Mouse (Mus musculus) hindbrain, postnatal 0 days (tissue): ENCODE measurements at regions not wholly inside any gene's neighbourhood (a gene's known extent, or its start where the extent isn't known, plus 50 kb on each side); places are given as distances from the start of the nearest gene placed in this dataset.

ENCODE experiments used
- ATAC-seq: fragments of 200-750 bp; cut with Nextera tagmentation; 2 replicates; pipeline ENCODE4 v1.8.0; 2017; ENCODE audit warnings: mild to moderate bottlenecking, moderate TSS enrichment, moderate library complexity
- DNase-seq: peaks from one replicate; pipeline ENCODE4 v3.0.0-alpha.2; 2015; ENCODE audit warnings: low spot score
- H3K27ac ChIP-seq: fragments of 300-500 bp; sonication (generic); 2 replicates; pipeline ENCODE4 v1.5.1; 2014; ENCODE audit warnings: mild to moderate bottlenecking
- H3K27me3 ChIP-seq: fragments of 300-500 bp; sonication (generic); 2 replicates; pipeline ENCODE4 v1.6.1; 2014; ENCODE audit warnings: low read length, mixed read lengths; ENCODE audit not compliant: insufficient read depth
- H3K36me3 ChIP-seq: fragments of 300-500 bp; sonication (generic); 2 replicates; pipeline ENCODE4 v1.6.1; 2014; ENCODE audit warnings: low read length, mixed read lengths; ENCODE audit not compliant: insufficient read depth
- H3K4me1 ChIP-seq: fragments of 300-500 bp; sonication (generic); 2 replicates; pipeline ENCODE4 v1.6.1; 2014; ENCODE audit warnings: antibody characterized with exemption, low read length, mixed read lengths; ENCODE audit not compliant: insufficient read depth
- H3K4me2 ChIP-seq: fragments of 300-500 bp; sonication (generic); 2 replicates; pipeline ENCODE4 v1.6.1; 2014; ENCODE audit warnings: low read depth, mild to moderate bottlenecking, low read length, moderate library complexity, mixed read lengths
- H3K4me3 ChIP-seq: fragments of 300-500 bp; sonication (generic); 2 replicates; pipeline ENCODE4 v1.5.1; 2014; ENCODE audit warnings: low read length
- H3K9ac ChIP-seq: fragments of 300-500 bp; sonication (generic); replicated peaks from 2 replicates; pipeline ENCODE4 v1.6.1; 2014; ENCODE audit warnings: mild to moderate bottlenecking, low read length, moderate library complexity, mixed read lengths
- H3K9me3 ChIP-seq: fragments of 300-500 bp; sonication (generic); 2 replicates; pipeline ENCODE4 v1.6.1; 2016; ENCODE audit warnings: low read length, mixed read lengths
- CTCF ChIP-seq: IDR thresholded peaks from 2 replicates; pipeline ENCODE4 v1.5.1; 2016; ENCODE audit warnings: antibody characterized with exemption, control low read depth, low read depth
- WGBS: fragments of 180-500 bp; shearing (Covaris S2); extraction: QIAGEN DNeasy Blood & Tissue Kit; methylation state at CpG from one replicate; pipeline ENCODE4 v1.1.7; 2014; 5-methylcytosine and 5-hydroxymethylcytosine counted together

GRCm38 (mm10) chr12:58901931-58902330, 109.9 kb downstream of the Sec23a start:
- no peaks in the 10 kb centered on the region for H3K9me3 ChIP-seq
- no peaks in the 10 kb centered on the region for H3K4me1 ChIP-seq
- no peak for ATAC-seq
- no peaks in the 10 kb centered on the region for H3K27me3 ChIP-seq
- no peak overlapping the region for H3K27ac ChIP-seq
- no peak for TF ChIP-seq CTCF
- no peaks in the 10 kb centered on the region for H3K36me3 ChIP-seq
- H3K4me2 ChIP-seq: no peak overlapping the region
- DNase-seq: no peak
- no peak overlapping the region for H3K9ac ChIP-seq
- WGBS: 71% methylated on average over 3 of the region's 3 CpGs
- H3K4me3 ChIP-seq: no peak overlapping the region

- no peak overlapping the region for H3K4me2 ChIP-seq
- no peak overlapping the region for H3K9ac ChIP-seq
- H3K4me1 ChIP-seq: no peaks in the 10 kb centered on the region
- no peak overlapping the region for H3K4me3 ChIP-seq
- 82% methylated on average over 2 of the region's 2 CpGs for WGBS
- DNase-seq (no peak), ATAC-seq (no peak)
- H3K27me3 ChIP-seq: no peaks in the 10 kb centered on the region
- H3K36me3 ChIP-seq: no peaks in the 10 kb centered on the region
- no peaks in the 10 kb centered on the region for H3K9me3 ChIP-seq
- no peak for TF ChIP-seq CTCF
- H3K27ac ChIP-seq: no peak overlapping the region
Observed at GRCm38 (mm10) chr12:58875808-58876207, 136.0 kb downstream of the Sec23a start.

GRCm38 (mm10) chr12:58872465-58872864, 139.4 kb downstream of the Sec23a start:
- Histone ChIP-seq H3K4me2 (no peak overlapping the region), H3K36me3 (no peaks in the 10 kb centered on the region), H3K9me3 (no peaks in the 10 kb centered on the region), H3K27me3 (no peaks in the 10 kb centered on the region), H3K9ac (no peak overlapping the region), H3K27ac (no peak overlapping the region), H3K4me1 (no peaks in the 10 kb centered on the region), H3K4me3 (no peak overlapping the region)
- ATAC-seq (no peak), DNase-seq (peak; percentile 3)
- no peak for TF ChIP-seq CTCF

GRCm38 (mm10) chr12:58856498-58856897, 155.3 kb downstream of the Sec23a start:
- Histone ChIP-seq H3K9ac (no peak overlapping the region), H3K9me3 (no peaks in the 10 kb centered on the region), H3K36me3 (no peaks in the 10 kb centered on the region), H3K27me3 (no peaks in the 10 kb centered on the region), H3K4me1 (no peaks in the 10 kb centered on the region), H3K4me2 (no peak overlapping the region), H3K27ac (no peak overlapping the region), H3K4me3 (no peak overlapping the region)
- WGBS: 68% methylated on average over 2 of the region's 2 CpGs
- no peak for ATAC-seq
- DNase-seq: no peak
- TF ChIP-seq CTCF: no peak

- WGBS: 56% methylated on average over 6 of the region's 6 CpGs
- no peak for TF ChIP-seq CTCF
- ATAC-seq (no peak), DNase-seq (peak; percentile 20)
- H3K36me3 ChIP-seq: no peaks in the 10 kb centered on the region
- no peak overlapping the region for H3K4me3 ChIP-seq
- H3K9me3 ChIP-seq: no peaks in the 10 kb centered on the region
- H3K9ac ChIP-seq: no peak overlapping the region
- H3K4me2 ChIP-seq: no peak overlapping the region
- no peak overlapping the region for H3K27ac ChIP-seq
- no peaks in the 10 kb centered on the region for H3K27me3 ChIP-seq
- H3K4me1 ChIP-seq: no peaks in the 10 kb centered on the region
Observed at GRCm38 (mm10) chr12:58851677-58852385, 160.0 kb downstream of the Sec23a start.

- Histone ChIP-seq H3K9ac (no peak overlapping the region), H3K27me3 (no peaks in the 10 kb centered on the region), H3K9me3 (no peaks in the 10 kb centered on the region), H3K4me1 (no peaks in the 10 kb centered on the region), H3K4me3 (no peak overlapping the region), H3K4me2 (no peak overlapping the region), H3K27ac (no peak overlapping the region), H3K36me3 (no peaks in the 10 kb centered on the region)
- no peak for ATAC-seq
- WGBS: 62% methylated on average over 1 of the region's 1 CpGs
- no peak for TF ChIP-seq CTCF
- DNase-seq: no peak
Observed at GRCm38 (mm10) chr12:58829656-58830055, 182.2 kb downstream of the Sec23a start.

DNA sequence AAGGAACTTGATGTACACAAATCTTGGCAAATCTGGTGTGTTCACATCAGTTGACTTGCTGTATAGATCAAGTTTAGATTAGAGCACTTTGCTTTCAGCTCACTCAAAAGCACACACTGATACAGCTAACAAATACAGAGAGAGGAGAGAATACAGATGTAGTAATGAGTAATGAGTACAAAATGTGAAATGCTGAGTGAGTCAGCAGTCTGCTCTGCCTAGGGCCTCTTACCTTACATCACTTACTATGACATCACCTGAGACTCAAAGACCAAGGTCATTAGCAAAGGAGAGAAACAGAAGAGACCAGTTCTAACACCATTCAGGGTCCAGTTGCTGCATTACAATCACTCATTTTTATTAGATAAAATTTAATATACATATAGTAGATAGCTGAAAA, 184.0 kb downstream of the Sec23a start:
- Histone ChIP-seq H3K4me1 (no peaks in the 10 kb centered on the region), H3K9ac (no peak overlapping the region), H3K36me3 (no peaks in the 10 kb centered on the region), H3K27ac (no peak overlapping the region), H3K27me3 (no peaks in the 10 kb centered on the region), H3K4me3 (no peak overlapping the region), H3K9me3 (no peaks in the 10 kb centered on the region), H3K4me2 (no peak overlapping the region)
- TF ChIP-seq CTCF: no peak
- ATAC-seq (no peak), DNase-seq (no peak)
